19 mouse cellular contexts compared by ENCODE assay signal in the genomic region with DNA sequence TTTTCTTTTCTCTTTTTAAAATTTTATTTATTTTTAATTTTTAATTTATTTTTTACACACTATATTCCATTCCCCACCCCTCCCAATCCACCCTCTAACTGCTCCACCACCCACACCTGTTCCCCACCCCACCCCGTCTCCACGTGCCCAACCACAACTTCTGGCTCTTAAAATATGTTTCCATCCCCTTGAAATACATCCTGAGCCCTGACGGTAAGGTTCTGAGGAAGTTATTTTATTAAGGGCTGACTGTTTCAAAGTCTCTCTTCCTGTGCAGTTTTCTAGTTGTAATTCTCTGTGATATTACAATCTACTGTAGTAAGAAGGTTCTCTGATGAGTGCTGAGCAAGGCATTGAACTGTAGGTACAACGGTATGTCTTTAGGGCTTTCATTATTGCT.
DNase-seq lines count a peak whose midpoint lies in the region; ATAC-seq and TF ChIP-seq lines count a peak whose summit lies in the region.
"Had no signal": no experiment of that assay in that cellular context is flagged by ENCODE, and none has a peak within 500 bp of the region (broad histone marks: within the 10 kb centered on the region; RNA-seq: fewer than 3 reads in every experiment).

No protein-coding gene starts in this region.

- H3K4me3 ChIP-seq in CH12.LX (replicated peaks in 1 of 3; ENCODE audit: low read depth in 2 of 3, low read length in 2 of 3, poor library complexity in 1 of 3) = no peak overlapping the region

- peaks cover 0 to 6% of the 10 kb centered on the region in 2 experiments; a peak in 1 of 4 replicates for H3K4me1 ChIP-seq in CH12.LX (ENCODE audit: control insufficient read depth in 1 of 2, insufficient read depth in 2 of 2)

- H3K36me3 ChIP-seq in CH12.LX (replicated peaks in 1 of 2; ENCODE audit: control insufficient read depth in 1 of 2, insufficient read depth in 1 of 2, low read length in 1 of 2) = no peaks in the 10 kb centered on the region
- H3K36me3 ChIP-seq: G1E had no signal

- in situ Hi-C loops in CH12.LX (cut with MboI; ENCODE audit: low pct_ligation_motif_present, low pct_unique_long_range_greater_than_20kb, low sequenced_read_pairs) = no loop called here

- peak; percentile 12 for DNase-seq in CH12.LX (ENCODE audit: extremely low read depth)
- no peak for DNase-seq in testis, postnatal 14 days (ENCODE audit: low spot score)
- no peak for DNase-seq in cerebellum, postnatal 10 days
- DNase-seq: adrenal gland, adult 2 months; adrenal gland, adult 8-10 months; adrenal gland, postnatal 10 days; adrenal gland, postnatal 14 days; adrenal gland, postnatal 25 days; adrenal gland, postnatal 36 days; B cell, adult 2 months; cerebellum, adult 11 months; cerebellum, adult 11-12 months; cerebellum, adult 18-20 months; cerebellum, adult 2 months had no signal

- dilution Hi-C loops in CH12.LX (cut with MboI; ENCODE audit: extremely low pct_ligation_motif_present, extremely low pct_unique_long_range_greater_than_20kb, low sequenced_read_pairs) = no loop called here

- no peak for TF ChIP-seq EP300 in CH12.LX (IDR thresholded peaks at IDR 0.05; ENCODE audit: low read length)

- H3K79me2 ChIP-seq in CH12.LX (replicated peaks; ENCODE audit: control insufficient read depth, extremely low read depth, insufficient read depth, poor library complexity, severe bottlenecking) = no peaks in the 10 kb centered on the region

- no peak for TF ChIP-seq CTCF in CH12.LX (conservative IDR thresholded peaks at IDR 0.05 in 1 of 2, IDR thresholded peaks at IDR 0.05 in 1 of 2; ENCODE audit: low read depth in 2 of 2, low read length in 2 of 2)

- no peak overlapping the region for H3K27ac ChIP-seq in CH12.LX (ENCODE audit: insufficient read depth, low read depth)

- no peak overlapping the region for H3K9ac ChIP-seq in CH12.LX (ENCODE audit: insufficient read depth, low read depth)

- TF ChIP-seq RAD21 in CH12.LX (IDR thresholded peaks at IDR 0.05; ENCODE audit: low read depth, low read length) = no peak

- no peaks in the 10 kb centered on the region for H3K27me3 ChIP-seq in CH12.LX (replicated peaks)
- H3K27me3 ChIP-seq: Patski had no signal

- ATAC-seq in hematopoietic stem cell, adult 5-6 weeks (replicated peaks in 1 of 2; ENCODE audit: insufficient read depth in 1 of 2, low FRiP score in 2 of 2, low TSS enrichment in 1 of 2, low read depth in 1 of 2, poor library complexity in 2 of 2, severe bottlenecking in 2 of 2) = peak; percentile 68 to 81
- ATAC-seq: activated CD4-positive, CD25-positive, alpha-beta regulatory T cell, adult 4 months; CD4-positive, CD25-positive, alpha-beta regulatory T cell, adult 4 months; Patski had no signal

- H3K9me3 ChIP-seq in CH12.LX (replicated peaks; ENCODE audit: low read length) = peaks cover 24% of the 10 kb centered on the region

- TF ChIP-seq POLR2A in CH12.LX (IDR thresholded peaks at IDR 0.05; ENCODE audit: low read depth, low read length) = no peak

- no peak overlapping the region for H3K4me2 ChIP-seq in CH12.LX (ENCODE audit: insufficient read depth, low read depth, poor library complexity, severe bottlenecking)

TF ChIP-seq in CH12.LX, 34 proteins besides CTCF, POLR2A, EP300 and RAD21:
- TF ChIP-seq USF2 (conservative IDR thresholded peaks at IDR 0.05; ENCODE audit: low read depth, low read length) (no peak), BHLHE40 (IDR thresholded peaks at IDR 0.05; ENCODE audit: low read depth, low read length) (no peak), ZKSCAN1 (IDR thresholded peaks at IDR 0.05; ENCODE audit: borderline replicate concordance, low read depth, low read length) (no peak), CHD1 (IDR thresholded peaks at IDR 0.05; ENCODE audit: low read depth, low read length) (no peak), NRF1 (IDR thresholded peaks at IDR 0.05; ENCODE audit: low read depth, low read length) (no peak), ZMIZ1 (IDR thresholded peaks at IDR 0.05; ENCODE audit: low read depth, low read length) (no peak), MEF2A (IDR thresholded peaks at IDR 0.05; ENCODE audit: borderline replicate concordance, low read depth, low read length) (no peak), PAX5 (IDR thresholded peaks at IDR 0.05; ENCODE audit: low read length) (no peak), RCOR1 (conservative IDR thresholded peaks at IDR 0.05; ENCODE audit: low read depth, low read length) (no peak)
